Mouse (Mus musculus) Patski (cell line): ENCODE results near the gene Acsf3. TPM values are rescaled to one million over a fixed set of nuclear protein-coding genes. Genes with fewer than 3 reads are reported as not detected.

Source experiments
- ATAC-seq: fragments of 100-300 bp; one replicate; pipeline ENCODE4 v1.8.0; 2021
- CTCF ChIA-PET: fragments of 350-600 bp; sonication (Branson Sonifier 250); formaldehyde crosslinking; loops from one replicate; lab custom pipeline; 2022; ENCODE audit warnings: inconsistent platforms; lab: Charles Lee
- POLR2A ChIA-PET: fragments of 350-600 bp; sonication (Branson Sonifier 250); formaldehyde crosslinking; loops from one replicate; lab custom pipeline; 2022; ENCODE audit warnings: antibody characterized with exemption, inconsistent platforms; lab: Charles Lee
- DNase-seq: peaks from one replicate; pipeline ENCODE4 v3.0.0-alpha.2; 2011; ENCODE audit warnings: low read depth, low spot score
- H3K27me3 ChIP-seq: fragments of 371-371 bp; one replicate; pipeline ENCODE4 v1.5.1; 2021
- CTCF ChIP-seq: fragments of 100-300 bp; IDR thresholded peaks from one replicate; pipeline ENCODE4 v1.5.1; 2021
- in situ Hi-C: fragments of 300-500 bp; cut with MboI; formaldehyde crosslinking; loops from 3 replicates; pipeline ENCODE4 v1.11.1; 2018; ENCODE audit warnings: low pct_unique_long_range_greater_than_20kb, mixed read lengths
- polyA plus RNA-seq: library from polyadenylated mRNA; unstranded; gene quantifications from one replicate; pipeline ENCODE4 v1.2.3, GENCODE M21; 2021

Acsf3 gene
- polyA plus RNA-seq, 1 experiment from 2014 or later = 25.5 TPM

DNA sequence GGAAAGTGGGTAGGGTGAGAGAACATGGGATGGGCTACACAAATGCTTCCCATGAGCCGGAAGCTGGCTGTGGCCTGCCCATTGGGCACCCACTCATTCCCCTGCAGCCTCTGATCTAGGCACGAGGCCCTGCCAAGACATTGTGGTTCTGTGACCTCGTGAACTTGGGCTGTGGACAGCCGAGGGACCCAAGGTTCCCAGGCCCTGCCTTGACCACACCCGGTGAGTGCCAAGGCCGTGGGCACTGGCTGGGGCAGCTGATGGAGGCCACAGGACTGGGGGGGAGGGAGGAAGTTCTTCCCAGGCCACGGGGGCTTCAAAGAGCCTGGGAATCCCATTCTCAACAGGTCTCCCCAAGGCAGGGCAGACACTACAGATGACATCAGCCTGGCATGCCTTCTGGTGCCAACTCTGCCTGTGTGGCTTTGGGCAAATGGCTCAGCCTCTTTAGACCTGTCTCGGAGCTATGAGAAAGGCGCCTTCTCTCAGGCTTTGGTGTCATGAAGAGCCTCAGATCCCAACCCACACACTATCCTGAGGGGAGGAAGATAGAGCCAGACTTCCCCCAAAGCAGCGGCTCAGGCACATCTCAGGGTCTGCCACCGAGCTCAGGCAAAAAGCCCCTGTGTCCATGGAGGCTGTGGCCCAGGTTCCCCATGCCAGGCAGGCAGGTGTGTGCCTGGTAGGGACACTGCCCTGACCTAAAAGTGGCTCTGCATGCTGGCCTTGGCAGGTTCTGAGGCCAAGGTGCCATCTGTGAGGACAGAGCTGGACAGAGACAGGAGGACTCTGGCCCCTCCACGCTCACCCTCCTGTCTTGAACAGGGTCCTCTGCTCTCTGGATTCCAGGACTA is 76.6 kb downstream of the Acsf3 start:
- H3K27me3 ChIP-seq = peaks cover 42% of the 10 kb centered on the region
- DNase-seq (no peak), ATAC-seq (no peak)
- ChIA-PET CTCF (no interaction called here), POLR2A (interaction anchor here (0.5 kb wide), 1 partner anchor 126 kb away, joined by 4 read pairs; no protein-coding TSS in a partner anchor)
- in situ Hi-C loops = no loop called here
- no peak for TF ChIP-seq CTCF

DNA sequence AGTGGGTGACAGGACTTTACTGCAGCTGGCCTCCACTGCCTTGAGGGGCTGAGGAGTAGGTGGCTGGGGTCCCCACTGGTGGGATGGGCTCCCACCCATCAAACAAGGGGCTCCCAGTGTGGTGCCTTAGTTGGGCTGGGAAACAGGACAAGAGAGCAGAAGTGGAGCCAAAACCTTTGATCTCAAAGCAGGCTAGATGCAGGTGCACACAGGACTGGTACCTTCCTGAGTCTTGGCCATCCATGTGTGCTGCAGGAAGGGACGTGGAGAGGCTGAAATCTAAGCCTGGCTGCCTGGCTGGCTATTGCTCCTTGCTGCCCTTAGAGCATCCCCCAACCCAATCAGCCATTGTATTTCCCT is 77.2 kb downstream of the Acsf3 start:
- in situ Hi-C loops = no loop called here
- DNase-seq (no peak), ATAC-seq (no peak)
- peaks cover 42% of the 10 kb centered on the region for H3K27me3 ChIP-seq
- TF ChIP-seq CTCF = no peak
- POLR2A ChIA-PET = no interaction called here
- CTCF ChIA-PET = no interaction called here

- DNase-seq (no peak), ATAC-seq (no peak)
- in situ Hi-C loops = no loop called here
- ChIA-PET POLR2A (no interaction called here), CTCF (no interaction called here)
- no peak for TF ChIP-seq CTCF
- peaks cover 47% of the 10 kb centered on the region for H3K27me3 ChIP-seq
Observed at GRCm38 (mm10) chr8:122853340-122853771, 78.1 kb downstream of the Acsf3 start.

- ChIA-PET POLR2A (no interaction called here), CTCF (no interaction called here)
- no peak for TF ChIP-seq CTCF
- no peak for DNase-seq
- peaks cover 39% of the 10 kb centered on the region for H3K27me3 ChIP-seq
- in situ Hi-C loops = no loop called here
- no peak for ATAC-seq
Observed at GRCm38 (mm10) chr8:122854388-122854787, 79.1 kb downstream of the Acsf3 start.

DNA sequence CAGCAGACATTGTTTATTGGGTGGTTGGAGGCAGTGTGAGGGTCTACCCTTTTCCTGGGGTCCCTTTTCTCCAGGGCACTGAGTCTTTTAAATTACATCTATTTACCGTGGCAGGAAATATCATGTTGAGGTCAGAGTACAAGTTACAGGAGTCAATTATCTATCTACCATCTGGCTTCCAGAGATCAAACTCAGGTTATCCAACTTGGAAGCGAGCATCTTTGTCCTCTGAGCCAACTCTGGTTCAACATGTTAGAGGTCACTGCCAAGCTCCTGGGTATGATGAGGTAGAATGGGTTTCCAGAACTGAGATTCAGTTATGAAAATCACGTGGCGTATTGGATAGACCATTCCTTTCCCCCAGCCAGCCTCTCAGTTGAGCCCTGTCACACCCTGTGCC is 79.8 kb downstream of the Acsf3 start:
- in situ Hi-C loops = no loop called here
- no peak for TF ChIP-seq CTCF
- ChIA-PET CTCF (no interaction called here), POLR2A (no interaction called here)
- peaks cover 39% of the 10 kb centered on the region for H3K27me3 ChIP-seq
- ATAC-seq (no peak), DNase-seq (no peak)

DNA sequence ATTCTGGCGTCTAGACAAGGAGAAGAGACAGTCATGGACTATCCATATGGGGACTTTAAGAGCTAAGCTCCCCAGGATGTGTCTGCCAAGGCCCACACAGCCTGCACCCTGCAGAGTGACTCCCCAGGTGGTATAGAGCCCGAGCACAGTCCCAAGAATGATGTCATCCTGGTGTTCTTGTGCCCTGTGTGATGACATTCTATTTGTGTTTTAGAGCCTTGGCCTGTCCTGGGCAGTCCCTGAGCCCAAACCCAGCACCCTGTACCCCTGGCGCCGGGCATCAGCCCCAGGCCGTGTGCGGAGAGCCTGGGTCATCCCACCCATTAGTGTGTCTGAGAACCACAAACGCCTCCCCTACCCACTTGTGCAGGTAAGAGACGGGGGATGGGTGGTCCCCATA is 81.0 kb downstream of the Acsf3 start:
- no peak for ATAC-seq

DNA sequence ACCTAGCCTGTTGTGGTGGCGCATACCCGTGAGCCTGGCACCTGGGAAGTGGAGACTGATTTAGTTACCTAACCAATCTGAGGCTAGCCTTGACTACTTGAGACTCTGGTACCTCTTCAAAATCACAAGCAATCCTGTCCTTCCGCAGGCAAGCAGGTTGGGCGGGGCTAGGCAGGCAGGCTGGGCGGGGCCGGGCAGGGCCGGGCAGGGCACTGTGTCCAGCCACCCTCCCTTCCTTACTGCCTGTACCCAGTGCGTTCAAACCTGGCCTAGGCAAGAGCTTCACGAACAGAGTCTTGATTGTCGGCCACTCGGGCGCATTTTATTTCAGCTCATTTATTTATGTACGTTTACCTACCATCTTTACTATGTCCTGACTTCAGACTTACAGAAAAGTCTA is 84.6 kb downstream of the Acsf3 start:
- in situ Hi-C loops = no loop called here
- DNase-seq (no peak), ATAC-seq (no peak)
- CTCF ChIA-PET = interaction anchor here (1.1 kb wide), 1 partner anchor 12 kb away, joined by 3 read pairs; no protein-coding TSS in a partner anchor
- POLR2A ChIA-PET = no interaction called here
- peaks cover 8% of the 10 kb centered on the region for H3K27me3 ChIP-seq
- no peak for TF ChIP-seq CTCF

More for the DNA sequence above, 81.0 kb downstream of the Acsf3 start:
- H3K27me3 ChIP-seq = peaks cover 34% of the 10 kb centered on the region
- DNase-seq = no peak
- no peak for TF ChIP-seq CTCF
- in situ Hi-C loops = no loop called here
- CTCF ChIA-PET = no interaction called here
- POLR2A ChIA-PET = interaction anchor here (0.9 kb wide), 1 partner anchor 12 kb away, joined by 3 read pairs; no protein-coding TSS in a partner anchor

- ChIA-PET POLR2A (no interaction called here), CTCF (no interaction called here)
- no peak for TF ChIP-seq CTCF
- H3K27me3 ChIP-seq = no peaks in the 10 kb centered on the region
- DNase-seq (no peak), ATAC-seq (no peak)
- in situ Hi-C loops = no loop called here
Observed at GRCm38 (mm10) chr8:122864719-122865129, 89.4 kb downstream of the Acsf3 start.

DNA sequence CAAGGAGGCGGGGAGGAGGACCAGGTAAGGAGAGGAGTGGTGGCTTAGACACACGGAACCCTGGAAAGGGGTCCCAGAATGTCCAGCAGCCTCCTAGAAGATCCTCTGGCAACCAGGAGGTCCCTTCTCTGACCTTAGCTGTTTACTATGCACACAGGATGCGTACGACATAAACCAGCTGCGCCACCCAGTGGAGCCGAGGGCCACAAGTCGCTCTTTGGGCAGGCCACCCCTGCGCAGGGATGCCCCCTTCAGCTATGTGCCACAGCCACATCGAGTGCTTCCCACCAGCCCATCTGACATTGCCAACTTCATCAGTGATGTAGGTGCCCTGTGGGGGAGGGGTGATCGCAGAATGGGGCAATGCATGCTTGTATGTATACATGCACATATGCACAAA is 90.2 kb downstream of the Acsf3 start:
- H3K27me3 ChIP-seq = no peaks in the 10 kb centered on the region
- TF ChIP-seq CTCF = no peak
- in situ Hi-C loops = no loop called here
- DNase-seq = no peak
- CTCF ChIA-PET = interaction anchor here (1.0 kb wide), 1 partner anchor 31 kb away, joined by 3 read pairs; no protein-coding TSS in a partner anchor
- ATAC-seq = no peak
- POLR2A ChIA-PET = no interaction called here

DNA sequence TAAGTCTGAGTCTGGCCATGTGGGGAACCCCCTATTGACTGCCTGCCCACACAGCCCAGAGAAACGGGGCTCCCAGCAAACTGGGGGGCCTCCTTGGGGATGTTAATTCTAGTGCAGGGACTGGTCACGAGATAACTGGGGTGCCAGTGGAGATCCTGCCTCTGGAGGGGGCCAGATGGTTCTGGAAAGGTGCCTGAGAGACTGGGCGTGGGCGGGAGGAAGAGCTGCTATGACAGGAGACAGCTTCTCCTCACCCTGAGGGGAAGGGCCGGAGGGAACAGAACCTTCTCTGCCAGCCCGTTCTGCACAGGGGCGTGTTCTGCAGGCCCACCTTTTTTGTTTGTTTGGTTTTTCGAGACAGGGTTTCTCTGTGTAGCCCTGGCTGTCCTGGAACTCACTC is 90.9 kb downstream of the Acsf3 start:
- CTCF ChIA-PET = interaction anchor here (1.0 kb wide), 1 partner anchor 32 kb away, joined by 3 read pairs; no protein-coding TSS in a partner anchor
- in situ Hi-C loops = no loop called here
- POLR2A ChIA-PET = no interaction called here
- ATAC-seq (no peak), DNase-seq (no peak)
- TF ChIP-seq CTCF = no peak
- no peaks in the 10 kb centered on the region for H3K27me3 ChIP-seq

Other genes with a start within 250 kb of the Acsf3 start
- 253 TPM for gene Piezo1, start 224.2 kb upstream of the Acsf3 start, polyA plus RNA-seq
- 24.2 TPM for gene Cdt1, start 207.5 kb upstream of the Acsf3 start, polyA plus RNA-seq
- gene Aprt, start 198.6 kb upstream of the Acsf3 start, polyA plus RNA-seq = 224 TPM
- gene Galns, start 164.0 kb upstream of the Acsf3 start, polyA plus RNA-seq = 60.3 TPM
- gene Trappc2l, start 163.8 kb upstream of the Acsf3 start, polyA plus RNA-seq = 99.5 TPM
- gene Pabpn1l, start 152.7 kb upstream of the Acsf3 start, polyA plus RNA-seq = 0.05 TPM
- gene Cbfa2t3, start 76.4 kb upstream of the Acsf3 start, polyA plus RNA-seq = 0.26 TPM
- 0.12 TPM for gene Cdh15, start 72.5 kb downstream of the Acsf3 start, polyA plus RNA-seq